In genomic region chr12:12225706-12226105, GRCm38 (mm10) we compare ENCODE assay signal across 10 mouse cellular contexts. TPM values are rescaled to one million over a fixed set of nuclear protein-coding genes. Genes with fewer than 3 reads are reported as not detected.
DNase-seq lines count a peak whose midpoint lies in the region; ATAC-seq and TF ChIP-seq lines count a peak whose summit lies in the region.
"Had no signal": no experiment of that assay in that cellular context is flagged by ENCODE, and none has a peak within 500 bp of the region (broad histone marks: within the 10 kb centered on the region; RNA-seq: fewer than 3 reads in every experiment).

No protein-coding gene starts in this region.

- H3K27ac ChIP-seq in hindbrain, postnatal 0 days: no peak overlapping the region
- no peak overlapping the region for H3K27ac ChIP-seq in midbrain, embryonic 15.5 days
- H3K27ac ChIP-seq: neural tube, embryonic 15.5 days had no signal

- no peaks in the 10 kb centered on the region for H3K27me3 ChIP-seq in hindbrain, postnatal 0 days (ENCODE audit: insufficient read depth, low read length)
- H3K27me3 ChIP-seq in midbrain, embryonic 15.5 days (replicated peaks): no peaks in the 10 kb centered on the region
- H3K27me3 ChIP-seq: neural tube, embryonic 15.5 days had no signal

- no peak for TF ChIP-seq CTCF in hindbrain, postnatal 0 days (IDR thresholded peaks at IDR 0.05; ENCODE audit: low read depth)

- H3K4me2 ChIP-seq in hindbrain, postnatal 0 days (ENCODE audit: low read depth, low read length): no peak overlapping the region
- H3K4me2 ChIP-seq in midbrain, embryonic 15.5 days: no peak overlapping the region
- H3K4me2 ChIP-seq: neural tube, embryonic 15.5 days had no signal

- ATAC-seq in hindbrain, postnatal 0 days: peak; percentile 73
- ATAC-seq in midbrain, embryonic 15.5 days (replicated peaks): peak; percentile 82
- ATAC-seq in cerebellum, adult (ENCODE audit: insufficient number of reproducible peaks, low FRiP score, low TSS enrichment): no peak

- no peaks in the 10 kb centered on the region for H3K36me3 ChIP-seq in hindbrain, postnatal 0 days (ENCODE audit: insufficient read depth, low read length)
- no peaks in the 10 kb centered on the region for H3K36me3 ChIP-seq in midbrain, embryonic 15.5 days (replicated peaks)
- H3K36me3 ChIP-seq: neural tube, embryonic 15.5 days had no signal

- H3K9ac ChIP-seq in hindbrain, postnatal 0 days (replicated peaks; ENCODE audit: low read length): no peak overlapping the region
- H3K9ac ChIP-seq in midbrain, embryonic 15.5 days: no peak overlapping the region
- H3K9ac ChIP-seq: neural tube, embryonic 15.5 days had no signal

- peaks cover 3% of the 10 kb centered on the region; the same call in 1 of the 2 replicates for H3K4me1 ChIP-seq in hindbrain, postnatal 0 days (ENCODE audit: insufficient read depth, low read length)
- H3K4me1 ChIP-seq in midbrain, embryonic 15.5 days: peaks cover 5% of the 10 kb centered on the region; the same call in 1 of the 2 replicates

- no peaks in the 10 kb centered on the region for H3K9me3 ChIP-seq in hindbrain, postnatal 0 days (ENCODE audit: low read length)
- no peaks in the 10 kb centered on the region for H3K9me3 ChIP-seq in midbrain, embryonic 15.5 days
- H3K9me3 ChIP-seq: neural tube, embryonic 15.5 days had no signal

- H3K4me3 ChIP-seq in hindbrain, postnatal 0 days (ENCODE audit: low read length): no peak overlapping the region
- H3K4me3 ChIP-seq in midbrain, embryonic 15.5 days: no peak overlapping the region
- H3K4me3 ChIP-seq: neural tube, embryonic 15.5 days had no signal

- 22% methylated on average over 6 of the region's 6 CpGs for WGBS in hindbrain, postnatal 0 days
- 42% methylated on average over 6 of the region's 6 CpGs for WGBS in midbrain, embryonic 15.5 days

- peak; percentile 7 to 25 for DNase-seq in spleen, postnatal 36 days (ENCODE audit: low spot score in 2 of 2)
- DNase-seq in spleen, postnatal 10 days (ENCODE audit: low spot score in 2 of 2): no peak
- peak; percentile 48 for DNase-seq in hindbrain, postnatal 0 days (ENCODE audit: low spot score)
- no peak for DNase-seq in lung, postnatal 10 days
- no peak for DNase-seq in ovary, postnatal 36 days (ENCODE audit: low spot score)
- no peak for DNase-seq in ovary, adult 18-20 months (ENCODE audit: low spot score)
- DNase-seq: heart, postnatal 4 days had no signal

RNA-seq across cellular contexts. Expression of gene Fam49a, which starts 36.2 kb away (rescaled TPM):
- 67.1 and 77.1 TPM in 2 replicates for total RNA-seq in hindbrain, postnatal 0 days (2014; rRNA removed)
- 52.2 and 55.5 TPM in 2 replicates for polyA plus RNA-seq in hindbrain, postnatal 0 days (2015; fragmentation: Nextera tagmentation; extraction: Ambion mirVana)
- 46.4 and 48.4 TPM in 2 replicates for polyA plus RNA-seq in midbrain, embryonic 15.5 days (2015; fragmentation: Nextera tagmentation; extraction: Ambion mirVana)

Comparison
In these comparisons a context has a peak if more than half of its experiments do, and no peak if none do; other contexts are left out.
1. DNase-seq: peak in spleen, postnatal 36 days (2 of 2) and hindbrain, postnatal 0 days (single experiment); none in spleen, postnatal 10 days (0 of 2), lung, postnatal 10 days (single experiment), ovary, postnatal 36 days (single experiment) and ovary, adult 18-20 months (single experiment).